Mouse (Mus musculus) hindbrain, embryonic 13.5 days (tissue): ENCODE data around the gene Eif5. TPM values are rescaled to one million over a fixed set of nuclear protein-coding genes. Genes with fewer than 3 reads are reported as not detected.

Experiments
- ATAC-seq: fragments of 200-750 bp; cut with Nextera tagmentation; 2 replicates; pipeline ENCODE4 v1.8.0; 2017; ENCODE audit warnings: moderate TSS enrichment; ENCODE audit not compliant: low FRiP score
- H3K27ac ChIP-seq: fragments of 300-500 bp; sonication (generic); 2 replicates; pipeline ENCODE4 v1.5.1; 2015; ENCODE audit warnings: inconsistent platforms, mild to moderate bottlenecking, moderate library complexity
- H3K27me3 ChIP-seq: fragments of 300-500 bp; sonication (generic); 2 replicates; pipeline ENCODE4 v1.6.1; 2015; ENCODE audit warnings: mild to moderate bottlenecking, inconsistent platforms
- H3K36me3 ChIP-seq: fragments of 300-500 bp; sonication (generic); 2 replicates; pipeline ENCODE4 v1.6.1; 2015; ENCODE audit warnings: mild to moderate bottlenecking, inconsistent platforms
- H3K4me1 ChIP-seq: fragments of 300-500 bp; sonication (generic); replicated peaks from 2 replicates; pipeline ENCODE4 v1.6.1; 2015; ENCODE audit warnings: inconsistent platforms
- H3K4me2 ChIP-seq: fragments of 300-500 bp; sonication (generic); 2 replicates; pipeline ENCODE4 v1.6.1; 2015; ENCODE audit warnings: inconsistent platforms, mild to moderate bottlenecking, moderate library complexity
- H3K4me3 ChIP-seq: fragments of 300-500 bp; sonication (generic); 2 replicates; pipeline ENCODE4 v1.5.1; 2015; ENCODE audit warnings: mild to moderate bottlenecking, inconsistent platforms
- H3K9ac ChIP-seq: fragments of 300-500 bp; sonication (generic); 2 replicates; pipeline ENCODE4 v1.6.1; 2015; ENCODE audit warnings: mild to moderate bottlenecking, inconsistent platforms
- H3K9me3 ChIP-seq: fragments of 300-500 bp; sonication (generic); 2 replicates; pipeline ENCODE4 v1.6.1; 2016; ENCODE audit warnings: inconsistent platforms
- WGBS: fragments of 180-500 bp; shearing (Covaris S2); methylation state at CpG from one replicate; pipeline ENCODE4 v1.1.7; 2015; 5-methylcytosine and 5-hydroxymethylcytosine counted together
- polyA plus RNA-seq: library from polyadenylated mRNA; unstranded; fragments of >200 nt; fragmentation: Nextera tagmentation; extraction: Ambion mirVana; gene quantifications from 2 replicates; pipeline ENCODE4 v1.2.1, GENCODE M21; 2015

Eif5 gene
- polyA plus RNA-seq, 1 experiment from 2014 or later = 630 TPM

DNA sequence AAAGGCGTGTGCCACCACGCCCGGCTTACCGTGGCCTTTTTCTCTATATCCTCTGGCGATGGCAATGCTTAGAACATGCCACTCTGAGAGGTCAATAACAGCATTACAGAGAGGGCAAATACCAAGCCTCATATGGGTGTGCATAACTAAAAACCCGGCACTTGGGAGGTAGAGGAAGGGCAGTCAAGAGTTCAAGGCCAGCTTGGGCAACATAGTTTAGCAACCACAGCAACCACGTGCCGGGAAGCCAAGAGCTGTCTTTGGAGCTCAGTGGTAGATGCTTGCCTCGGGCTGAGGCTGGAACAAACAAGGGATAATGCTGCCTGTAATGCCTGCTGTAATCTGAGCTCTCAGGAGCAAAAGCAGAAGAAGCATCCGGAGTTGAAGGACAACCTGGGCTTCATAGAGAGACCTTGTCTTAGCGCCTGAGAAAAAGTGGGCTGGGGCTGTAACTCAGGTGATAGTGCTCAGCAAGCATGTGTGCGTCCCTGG lies 25.2 kb upstream of the Eif5 start:
- H3K4me3 ChIP-seq = no peak overlapping the region
- 90% methylated on average over 12 of the region's 12 CpGs for WGBS
- no peak for ATAC-seq
- H3K9me3 ChIP-seq = no peaks in the 10 kb centered on the region
- H3K4me1 ChIP-seq = 0 out of 2 replicates have a peak, but pooled peaks cover 4% of the 10 kb centered on the region
- no peak overlapping the region for H3K9ac ChIP-seq
- no peak overlapping the region for H3K27ac ChIP-seq
- 0 out of 2 replicates have a peak, but pooled peaks cover 2% of the 10 kb centered on the region for H3K27me3 ChIP-seq
- no peaks in the 10 kb centered on the region for H3K36me3 ChIP-seq
- no peak overlapping the region for H3K4me2 ChIP-seq

DNA sequence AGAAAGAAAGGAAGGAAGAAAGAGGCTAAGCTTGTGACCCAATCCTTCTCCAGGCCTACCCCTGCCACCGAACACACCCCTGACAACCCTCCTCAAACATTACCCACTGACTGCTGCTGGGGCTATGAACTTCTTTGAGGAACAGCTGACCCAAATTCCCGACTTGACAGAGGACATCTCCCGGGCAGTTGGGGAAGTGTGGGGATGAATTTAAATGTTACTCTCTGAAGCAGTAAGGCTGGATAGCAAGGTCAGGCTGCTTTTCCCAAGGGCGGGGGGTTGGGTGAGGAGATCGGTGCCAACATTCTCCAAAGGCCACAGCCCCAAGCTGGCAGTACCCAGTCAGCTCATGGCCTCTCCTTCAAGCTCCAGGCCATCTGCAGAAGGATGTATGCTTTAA lies 24.1 kb upstream of the Eif5 start:
- ATAC-seq = no peak; the same call in 1 of the 2 replicates
- no peak overlapping the region for H3K27ac ChIP-seq
- 0 out of 2 replicates have a peak, but pooled peaks cover 4% of the 10 kb centered on the region for H3K4me1 ChIP-seq
- no peak overlapping the region for H3K9ac ChIP-seq
- no peak overlapping the region for H3K4me3 ChIP-seq
- no peak overlapping the region for H3K4me2 ChIP-seq
- 50% methylated on average over 5 of the region's 5 CpGs for WGBS
- no peaks in the 10 kb centered on the region for H3K36me3 ChIP-seq
- H3K27me3 ChIP-seq = 0 out of 2 replicates have a peak, but pooled peaks cover 1% of the 10 kb centered on the region
- H3K9me3 ChIP-seq = no peaks in the 10 kb centered on the region

DNA sequence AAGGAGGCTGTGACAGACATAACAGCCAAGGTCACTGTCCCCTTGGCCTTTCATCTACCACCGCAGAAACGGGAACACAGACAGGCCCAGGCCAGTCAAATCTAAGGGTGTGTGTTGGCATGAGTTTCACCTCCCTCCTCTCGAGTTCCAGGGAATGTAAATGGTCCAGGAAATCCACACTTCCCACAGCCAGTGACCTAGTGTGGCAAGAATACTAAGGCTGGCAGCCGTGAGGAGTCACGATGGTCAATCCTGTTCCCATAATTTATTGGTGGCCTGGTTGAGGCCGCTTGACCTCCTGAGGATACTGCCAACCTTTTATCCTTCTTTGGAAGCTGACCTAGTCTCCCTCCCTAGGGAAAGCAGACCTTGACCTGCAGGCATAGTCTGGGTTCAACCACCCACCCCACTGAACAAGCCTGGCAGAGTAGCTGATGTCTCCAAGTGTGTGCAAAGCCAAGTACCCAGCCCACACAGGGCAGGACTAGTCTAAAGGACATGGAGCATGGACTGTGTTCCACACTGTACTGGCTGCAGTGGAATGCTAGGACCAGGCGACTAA lies 23.5 kb upstream of the Eif5 start:
- ATAC-seq = no peak
- H3K4me3 ChIP-seq = no peak overlapping the region
- 0 out of 2 replicates have a peak, but pooled peaks cover 4% of the 10 kb centered on the region for H3K4me1 ChIP-seq
- no peaks in the 10 kb centered on the region for H3K27me3 ChIP-seq
- H3K9ac ChIP-seq = no peak overlapping the region
- peak overlapping the region; percentile 44 for H3K27ac ChIP-seq
- WGBS = 74% methylated on average over 7 of the region's 7 CpGs
- H3K9me3 ChIP-seq = no peaks in the 10 kb centered on the region
- no peak overlapping the region for H3K4me2 ChIP-seq
- no peaks in the 10 kb centered on the region for H3K36me3 ChIP-seq

DNA sequence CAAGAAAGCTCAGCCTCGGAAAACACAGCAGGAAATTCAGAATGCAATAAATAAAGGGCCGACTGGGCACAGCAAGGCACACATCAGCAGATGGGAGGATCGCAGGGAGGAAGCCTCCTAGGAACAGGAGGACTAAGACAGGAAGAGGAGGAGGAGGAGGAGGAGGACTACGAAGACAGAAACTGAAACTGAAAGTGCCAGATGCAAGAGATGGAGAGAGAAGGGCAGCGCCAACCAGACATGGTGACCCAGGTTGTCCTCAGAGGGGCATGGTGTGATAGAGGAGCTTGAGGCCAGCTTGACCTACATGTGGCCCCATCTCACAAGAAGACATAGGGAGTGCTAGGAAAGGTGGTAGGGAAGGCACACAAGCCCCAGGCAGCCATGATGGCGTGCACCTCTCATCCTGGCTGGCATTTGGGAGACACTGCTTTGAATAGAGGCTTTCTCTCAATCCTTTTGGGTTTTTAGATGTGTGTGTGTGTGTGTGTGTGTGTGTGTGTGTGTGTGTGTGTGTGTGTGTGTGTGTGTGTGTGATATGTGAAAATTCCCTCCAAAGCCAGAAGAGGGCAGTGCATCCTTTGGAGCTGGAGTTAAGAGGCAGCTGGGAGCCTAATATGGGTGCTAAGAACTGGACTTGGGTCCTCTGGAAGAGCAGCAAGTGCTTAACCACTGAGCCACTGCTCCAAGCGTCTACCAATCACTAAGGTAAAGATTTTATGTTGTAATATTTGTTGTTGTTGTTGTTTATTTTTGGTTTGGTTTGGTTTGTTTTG lies 22.8 kb upstream of the Eif5 start:
- no peak overlapping the region for H3K9ac ChIP-seq
- no peak for ATAC-seq
- WGBS = 82% methylated on average over 7 of the region's 7 CpGs

DNA sequence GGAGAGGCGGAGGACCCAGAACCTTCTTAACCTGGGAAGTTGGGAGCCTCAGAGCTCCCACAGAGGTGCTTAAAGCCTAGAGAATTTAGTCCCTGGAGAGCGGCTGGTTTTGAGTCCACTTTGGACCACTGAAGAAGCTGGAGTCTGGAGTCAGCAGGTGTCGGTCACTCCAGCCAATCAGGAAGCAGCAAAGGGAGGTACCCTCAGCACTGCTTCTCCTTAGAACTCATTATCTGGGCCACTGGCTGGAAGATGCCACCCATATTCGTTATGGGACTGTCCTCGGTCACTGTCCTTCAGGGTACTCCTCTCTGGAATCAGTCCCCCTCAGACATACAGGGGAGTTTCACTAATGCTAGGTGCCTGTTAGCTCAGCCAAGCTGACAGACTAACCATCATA lies 21.9 kb upstream of the Eif5 start:
- no peak overlapping the region for H3K27ac ChIP-seq
- no peak overlapping the region for H3K4me2 ChIP-seq
- no peaks in the 10 kb centered on the region for H3K27me3 ChIP-seq
- ATAC-seq = no peak
- no peak overlapping the region for H3K4me3 ChIP-seq
- H3K36me3 ChIP-seq = no peaks in the 10 kb centered on the region
- H3K4me1 ChIP-seq = 0 out of 2 replicates have a peak, but pooled peaks cover 4% of the 10 kb centered on the region
- no peak overlapping the region for H3K9ac ChIP-seq
- WGBS = 91% methylated on average over 5 of the region's 5 CpGs
- H3K9me3 ChIP-seq = no peaks in the 10 kb centered on the region

More for the DNA sequence above, 22.8 kb upstream of the Eif5 start:
- H3K27ac ChIP-seq = peak overlapping the region; percentile 44; the same call in 1 of the 2 replicates
- no peak overlapping the region for H3K4me3 ChIP-seq
- no peaks in the 10 kb centered on the region for H3K9me3 ChIP-seq
- H3K4me2 ChIP-seq = no peak overlapping the region
- H3K36me3 ChIP-seq = no peaks in the 10 kb centered on the region
- 0 out of 2 replicates have a peak, but pooled peaks cover 4% of the 10 kb centered on the region for H3K4me1 ChIP-seq
- no peaks in the 10 kb centered on the region for H3K27me3 ChIP-seq

DNA sequence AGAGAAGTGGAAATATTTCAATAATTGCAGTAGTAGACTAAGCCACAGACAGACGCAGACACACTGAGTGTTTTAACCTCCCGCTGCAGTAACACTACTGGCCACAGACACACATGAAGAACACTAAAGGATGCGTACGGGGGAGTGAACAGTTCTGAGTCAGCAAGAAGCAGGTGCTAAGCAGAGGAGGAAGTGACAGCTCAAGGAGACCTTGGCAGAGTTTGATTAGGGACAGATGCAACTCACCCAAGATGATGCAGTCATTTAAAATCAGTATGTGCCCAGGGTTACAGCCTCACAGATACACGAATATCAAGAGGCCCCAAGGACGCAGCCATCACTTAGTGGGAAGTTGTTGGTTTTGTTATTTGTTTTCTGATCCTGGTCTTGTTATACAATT lies 21.0 kb upstream of the Eif5 start:
- H3K36me3 ChIP-seq = no peaks in the 10 kb centered on the region
- 0 out of 2 replicates have a peak, but pooled peaks cover 4% of the 10 kb centered on the region for H3K4me1 ChIP-seq
- no peak overlapping the region for H3K4me3 ChIP-seq
- WGBS = 91% methylated on average over 6 of the region's 6 CpGs
- H3K9ac ChIP-seq = no peak overlapping the region
- no peak overlapping the region for H3K4me2 ChIP-seq
- ATAC-seq = no peak
- H3K27ac ChIP-seq = no peak overlapping the region
- H3K27me3 ChIP-seq = no peaks in the 10 kb centered on the region
- peaks cover under 1% of the 10 kb centered on the region; the same call in 1 of the 2 replicates for H3K9me3 ChIP-seq

DNA sequence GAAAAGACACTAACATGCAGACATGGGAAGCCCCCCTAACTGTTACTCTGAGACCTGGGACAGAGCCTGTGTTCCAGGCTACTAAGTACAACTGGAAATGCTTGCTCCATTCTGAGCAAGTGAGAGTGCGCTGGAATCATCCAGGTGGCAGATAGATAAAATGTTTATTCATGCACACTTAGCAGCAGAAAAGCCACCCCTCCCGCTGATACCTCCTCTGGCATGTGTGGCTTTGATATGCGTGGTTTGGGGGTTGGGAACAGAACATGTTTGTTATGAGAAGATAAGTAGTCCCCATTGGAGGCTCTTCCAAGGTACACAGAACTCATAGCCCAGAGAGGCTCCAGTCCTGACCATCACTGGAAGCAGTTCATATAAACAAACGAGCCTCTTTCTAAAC lies 19.9 kb upstream of the Eif5 start:
- H3K4me3 ChIP-seq = no peak overlapping the region
- WGBS = 71% methylated on average over 4 of the region's 4 CpGs

DNA sequence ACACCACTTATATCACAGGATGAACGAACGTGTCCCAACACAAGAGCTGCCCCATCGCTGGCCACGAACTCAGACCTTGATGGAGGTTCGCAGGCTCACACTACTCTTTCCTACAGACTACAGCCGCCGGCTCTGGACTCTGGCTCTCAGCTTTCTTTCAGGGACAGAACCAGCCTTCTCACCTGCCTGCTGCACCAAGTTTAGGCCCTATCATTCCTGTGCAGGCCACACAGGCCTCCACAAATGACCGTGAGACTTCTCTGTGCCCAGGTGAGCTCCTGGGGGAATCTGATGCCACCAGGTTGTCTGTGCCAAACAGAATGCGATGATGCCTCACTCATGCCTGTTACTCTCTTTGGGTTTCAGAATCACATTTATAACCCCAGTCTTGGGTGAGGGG lies 19.4 kb upstream of the Eif5 start:
- ATAC-seq = no peak
- H3K27ac ChIP-seq = no peak overlapping the region
- H3K9ac ChIP-seq = no peak overlapping the region
- H3K27me3 ChIP-seq = no peaks in the 10 kb centered on the region
- 89% methylated on average over 9 of the region's 9 CpGs for WGBS
- peaks cover 5% of the 10 kb centered on the region; the same call in 1 of the 2 replicates for H3K9me3 ChIP-seq
- H3K36me3 ChIP-seq = no peaks in the 10 kb centered on the region
- no peak overlapping the region for H3K4me2 ChIP-seq
- 0 out of 2 replicates have a peak, but pooled peaks cover 4% of the 10 kb centered on the region for H3K4me1 ChIP-seq
- no peak overlapping the region for H3K4me3 ChIP-seq

More for the DNA sequence above, 19.9 kb upstream of the Eif5 start:
- no peak overlapping the region for H3K27ac ChIP-seq
- no peaks in the 10 kb centered on the region for H3K27me3 ChIP-seq
- 0 out of 2 replicates have a peak, but pooled peaks cover 4% of the 10 kb centered on the region for H3K4me1 ChIP-seq
- peaks cover 5% of the 10 kb centered on the region; the same call in 1 of the 2 replicates for H3K9me3 ChIP-seq
- H3K9ac ChIP-seq = no peak overlapping the region
- no peak for ATAC-seq
- no peaks in the 10 kb centered on the region for H3K36me3 ChIP-seq
- no peak overlapping the region for H3K4me2 ChIP-seq

DNA sequence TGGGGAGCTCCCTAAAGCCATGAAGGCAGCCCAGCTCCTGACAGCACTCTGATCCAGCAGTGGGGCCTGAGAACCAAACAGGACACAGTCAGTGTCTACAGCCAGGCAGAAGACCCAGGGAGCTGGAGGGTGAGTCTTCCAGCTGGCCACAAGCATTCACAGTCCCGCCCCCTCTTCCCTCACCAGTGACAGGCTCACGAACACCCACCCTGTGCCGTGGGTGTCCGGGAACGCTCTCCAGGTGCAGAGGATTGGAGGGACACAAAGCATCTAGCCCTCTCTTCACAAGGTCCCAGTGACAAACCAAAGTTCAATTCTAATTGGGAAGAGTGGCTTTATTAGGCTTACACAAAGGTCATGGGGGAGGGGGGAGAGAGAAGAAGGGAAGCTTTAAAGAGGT lies 18.0 kb upstream of the Eif5 start:
- Histone ChIP-seq H3K27ac (no peak overlapping the region), H3K36me3 (no peaks in the 10 kb centered on the region), H3K4me2 (no peak overlapping the region), H3K9me3 (peaks cover 5% of the 10 kb centered on the region; the same call in 1 of the 2 replicates), H3K9ac (no peak overlapping the region), H3K27me3 (no peaks in the 10 kb centered on the region), H3K4me3 (no peak overlapping the region), H3K4me1 (no peaks in the 10 kb centered on the region)
- ATAC-seq = no peak
- WGBS = 81% methylated on average over 5 of the region's 5 CpGs

DNA sequence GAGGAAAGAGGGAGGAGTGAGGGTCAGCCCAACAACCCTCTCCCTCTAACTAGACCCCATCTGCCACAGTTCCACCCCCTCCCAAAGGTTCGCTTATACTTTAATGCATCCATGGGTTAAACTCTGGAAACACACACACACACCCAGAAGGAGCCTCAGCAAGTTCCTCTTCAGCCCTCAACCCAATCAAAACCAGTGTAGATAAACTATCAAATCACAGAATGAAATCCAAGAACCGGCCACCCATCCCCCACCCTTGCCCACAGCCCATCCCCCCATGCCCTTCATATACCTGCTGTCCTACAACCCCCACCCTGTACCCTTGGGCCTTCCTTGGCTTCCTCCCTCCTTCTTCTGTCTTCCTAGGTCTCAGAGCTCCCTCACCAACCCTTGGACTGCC lies 16.8 kb upstream of the Eif5 start:
- Histone ChIP-seq H3K4me1 (no peaks in the 10 kb centered on the region), H3K4me2 (no peak overlapping the region), H3K36me3 (no peaks in the 10 kb centered on the region), H3K27me3 (no peaks in the 10 kb centered on the region), H3K9ac (no peak overlapping the region), H3K27ac (no peak overlapping the region), H3K9me3 (peaks cover 5% of the 10 kb centered on the region; the same call in 1 of the 2 replicates), H3K4me3 (no peak overlapping the region)
- WGBS = 97% methylated on average over 2 of the region's 2 CpGs
- ATAC-seq = no peak

DNA sequence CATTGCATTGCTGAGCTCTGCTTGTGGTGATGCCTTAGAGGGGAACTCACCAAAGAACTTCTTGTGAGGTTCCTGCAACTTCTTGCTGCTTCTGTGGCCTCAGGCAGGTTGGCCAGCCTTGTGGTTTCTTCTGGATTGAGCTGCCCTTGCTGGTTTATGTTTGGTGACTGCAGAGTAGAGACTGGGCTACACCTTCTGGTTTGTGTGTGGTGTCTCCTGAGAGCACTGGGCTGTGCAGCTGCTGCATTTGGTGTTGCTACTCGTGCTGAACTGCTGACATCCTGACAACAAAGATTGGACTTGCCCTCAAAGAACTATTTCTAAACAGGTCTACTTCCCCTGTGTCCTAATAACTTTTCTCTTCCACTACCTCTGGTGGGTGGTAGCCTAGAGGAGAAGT lies 13.3 kb upstream of the Eif5 start:
- H3K4me3 ChIP-seq = no peak overlapping the region
- H3K27me3 ChIP-seq = 0 out of 2 replicates have a peak, but pooled peaks cover 2% of the 10 kb centered on the region
- no peak overlapping the region for H3K4me2 ChIP-seq
- H3K9ac ChIP-seq = no peak overlapping the region
- ATAC-seq = no peak
- no peaks in the 10 kb centered on the region for H3K36me3 ChIP-seq
- H3K4me1 ChIP-seq = no peaks in the 10 kb centered on the region
- WGBS = 74% methylated on average over 1 of the region's 1 CpGs
- peaks cover 5% of the 10 kb centered on the region; the same call in 1 of the 2 replicates for H3K9me3 ChIP-seq
- H3K27ac ChIP-seq = no peak overlapping the region

DNA sequence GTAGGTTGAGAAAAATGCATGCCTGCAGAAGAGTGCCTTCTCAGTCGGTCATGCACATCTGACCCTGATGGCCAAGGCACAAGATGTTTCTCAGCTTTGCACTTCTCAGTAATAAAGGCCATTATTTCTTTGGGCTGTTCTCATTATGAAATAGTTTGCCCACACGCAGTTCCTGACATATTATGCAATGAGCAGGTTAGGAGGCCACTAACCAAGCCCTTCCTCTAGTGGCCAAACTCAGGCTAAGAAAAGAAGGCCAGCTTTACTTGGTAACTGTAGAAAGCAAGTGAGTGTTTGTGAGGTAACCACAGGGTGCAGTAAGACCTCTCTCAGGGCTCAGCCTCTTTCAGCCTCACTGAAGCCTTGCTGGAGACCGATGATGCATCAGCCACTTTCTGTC lies 12.9 kb upstream of the Eif5 start:
- Histone ChIP-seq H3K27ac (no peak overlapping the region), H3K4me1 (no peaks in the 10 kb centered on the region), H3K27me3 (0 out of 2 replicates have a peak, but pooled peaks cover 2% of the 10 kb centered on the region), H3K4me2 (no peak overlapping the region), H3K9me3 (peaks cover 5% of the 10 kb centered on the region; the same call in 1 of the 2 replicates), H3K9ac (no peak overlapping the region), H3K36me3 (no peaks in the 10 kb centered on the region), H3K4me3 (no peak overlapping the region)
- ATAC-seq = no peak
- WGBS = 84% methylated on average over 3 of the region's 3 CpGs
